Mouse (Mus musculus) midbrain, embryonic 13.5 days (tissue): ENCODE data around the gene Ace. TPM values are rescaled to one million over a fixed set of nuclear protein-coding genes. Genes with fewer than 3 reads are reported as not detected.

Experiments used
- ATAC-seq: fragments of 200-750 bp; cut with Nextera tagmentation; 2 replicates; pipeline ENCODE4 v1.8.0; 2017; ENCODE audit warnings: mild to moderate bottlenecking, moderate TSS enrichment, moderate library complexity
- H3K27ac ChIP-seq: fragments of 300-500 bp; sonication (generic); 2 replicates; pipeline ENCODE4 v1.5.1; 2015; ENCODE audit warnings: inconsistent platforms, mild to moderate bottlenecking, moderate library complexity
- H3K27me3 ChIP-seq: fragments of 300-500 bp; sonication (generic); 2 replicates; pipeline ENCODE4 v1.6.1; 2015; ENCODE audit warnings: mild to moderate bottlenecking, inconsistent platforms
- H3K36me3 ChIP-seq: fragments of 300-500 bp; sonication (generic); 2 replicates; pipeline ENCODE4 v1.6.1; 2015; ENCODE audit warnings: mild to moderate bottlenecking, inconsistent platforms
- H3K4me1 ChIP-seq: fragments of 300-500 bp; sonication (generic); replicated peaks from 2 replicates; pipeline ENCODE4 v1.6.1; 2015; ENCODE audit warnings: inconsistent platforms
- H3K4me2 ChIP-seq: fragments of 300-500 bp; sonication (generic); replicated peaks from 2 replicates; pipeline ENCODE4 v1.6.1; 2015; ENCODE audit warnings: moderate library complexity, mild to moderate bottlenecking, inconsistent platforms
- H3K4me3 ChIP-seq: fragments of 300-500 bp; sonication (generic); replicated peaks from 2 replicates; pipeline ENCODE4 v1.5.1; 2015; ENCODE audit warnings: mild to moderate bottlenecking, inconsistent platforms
- H3K9ac ChIP-seq: fragments of 300-500 bp; sonication (generic); replicated peaks from 2 replicates; pipeline ENCODE4 v1.6.1; 2015; ENCODE audit warnings: mild to moderate bottlenecking, inconsistent platforms
- H3K9me3 ChIP-seq: fragments of 300-500 bp; sonication (generic); 2 replicates; pipeline ENCODE4 v1.6.1; 2016; ENCODE audit warnings: mild to moderate bottlenecking, inconsistent platforms
- WGBS: fragments of 180-500 bp; shearing (Covaris S2); methylation state at CpG from one replicate; pipeline ENCODE4 v1.1.7; 2015; 5-methylcytosine and 5-hydroxymethylcytosine counted together
- polyA plus RNA-seq: library from polyadenylated mRNA; unstranded; fragments of >200 nt; fragmentation: Nextera tagmentation; extraction: Ambion mirVana; gene quantifications from 2 replicates; pipeline ENCODE4 v1.2.1, GENCODE M21; 2015

Ace gene
- polyA plus RNA-seq, 1 experiment from 2014 or later: 1.8 TPM

DNA sequence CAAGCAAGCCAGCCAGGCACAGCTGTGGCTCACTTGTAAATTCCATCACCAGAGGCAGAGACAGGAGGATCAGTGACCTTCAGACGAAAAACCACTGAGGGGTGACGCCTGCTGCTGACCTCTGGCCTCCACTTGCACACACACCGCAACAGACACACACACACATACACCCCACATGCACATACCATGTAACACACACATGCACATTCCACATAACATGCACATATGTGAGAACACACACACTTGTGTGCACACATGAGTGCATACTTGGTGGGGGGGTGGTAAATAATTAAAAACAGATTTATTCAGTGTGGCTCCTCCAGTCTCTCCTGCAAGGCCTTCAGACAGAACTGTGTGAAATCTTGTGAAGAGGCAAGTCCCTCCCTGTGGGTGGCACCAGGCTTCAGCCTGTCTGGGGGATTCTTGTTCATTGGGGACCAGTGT is 16.1 kb upstream of the Ace start:
- 37% methylated on average over 3 of the region's 3 CpGs for WGBS
- H3K4me2 ChIP-seq: no peak overlapping the region
- no peak for ATAC-seq
- no peak overlapping the region for H3K4me3 ChIP-seq
- no peaks in the 10 kb centered on the region for H3K36me3 ChIP-seq
- H3K4me1 ChIP-seq: no peaks in the 10 kb centered on the region
- no peaks in the 10 kb centered on the region for H3K9me3 ChIP-seq
- no peak overlapping the region for H3K9ac ChIP-seq
- no peaks in the 10 kb centered on the region for H3K27me3 ChIP-seq
- H3K27ac ChIP-seq: no peak overlapping the region

DNA sequence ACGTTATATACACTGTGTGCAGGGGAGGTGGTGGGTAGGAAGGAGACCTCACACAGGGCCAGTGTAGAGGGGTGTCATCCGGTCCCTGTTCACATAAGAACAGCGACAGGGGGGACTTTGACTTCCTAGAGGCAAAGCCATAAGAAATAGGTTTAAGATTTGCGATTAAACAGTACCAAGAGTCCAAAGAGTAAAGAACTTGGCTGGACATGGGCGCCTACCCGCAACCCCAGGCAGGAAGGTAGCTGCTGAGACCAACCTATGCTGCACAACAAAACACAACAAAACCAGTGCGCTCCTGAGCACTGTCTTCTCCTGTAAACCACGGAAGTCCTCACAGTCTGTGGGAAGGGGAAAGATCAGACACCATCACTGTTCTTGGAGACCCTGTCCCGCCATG is 15.6 kb upstream of the Ace start:
- H3K4me1 ChIP-seq: no peaks in the 10 kb centered on the region
- H3K9ac ChIP-seq: no peak overlapping the region
- WGBS: 85% methylated on average over 9 of the region's 9 CpGs
- ATAC-seq: no peak
- H3K36me3 ChIP-seq: no peaks in the 10 kb centered on the region
- no peak overlapping the region for H3K4me3 ChIP-seq
- H3K27me3 ChIP-seq: no peaks in the 10 kb centered on the region
- H3K27ac ChIP-seq: no peak overlapping the region
- H3K9me3 ChIP-seq: no peaks in the 10 kb centered on the region
- no peak overlapping the region for H3K4me2 ChIP-seq

DNA sequence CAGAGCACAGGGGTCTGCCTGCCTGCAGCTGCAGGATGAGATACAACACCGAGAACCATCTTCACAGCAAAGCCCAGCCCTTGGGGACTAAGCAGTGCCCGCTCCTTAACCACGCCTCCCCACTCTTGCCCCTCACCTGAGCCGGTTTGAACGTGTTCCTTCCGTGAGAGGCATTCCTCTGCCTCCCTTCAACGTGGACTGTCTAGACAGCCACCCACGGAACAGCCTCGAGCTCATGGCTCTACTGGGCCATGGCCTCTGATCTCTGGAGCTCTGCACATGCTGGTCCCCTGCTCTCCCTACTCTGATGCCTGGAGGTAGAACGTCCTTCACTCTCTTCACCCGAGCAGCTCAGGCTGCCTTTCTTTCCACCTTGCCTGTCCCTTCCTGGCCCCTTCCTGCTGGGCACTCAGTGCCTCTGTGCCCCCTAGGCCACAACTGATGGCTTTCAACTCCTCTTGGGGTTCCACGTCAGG is 14.8 kb upstream of the Ace start, which contains the start of gene Cyb561:
Gene Cyb561 (minus strand): TSS at position 426 of the 476 bp plus-strand sequence.
- H3K36me3 ChIP-seq: no peaks in the 10 kb centered on the region
- no peaks in the 10 kb centered on the region for H3K4me1 ChIP-seq
- no peak for ATAC-seq
- no peaks in the 10 kb centered on the region for H3K9me3 ChIP-seq
- no peak within 1 kb of the TSS for H3K4me2 ChIP-seq
- no peak within 1 kb of the TSS for H3K9ac ChIP-seq
- WGBS: 86% methylated on average over 12 of the region's 12 CpGs
- H3K27me3 ChIP-seq: no peaks in the 10 kb centered on the region
- H3K27ac ChIP-seq: no peak within 1 kb of the TSS
- no peak within 1 kb of the TSS for H3K4me3 ChIP-seq

DNA sequence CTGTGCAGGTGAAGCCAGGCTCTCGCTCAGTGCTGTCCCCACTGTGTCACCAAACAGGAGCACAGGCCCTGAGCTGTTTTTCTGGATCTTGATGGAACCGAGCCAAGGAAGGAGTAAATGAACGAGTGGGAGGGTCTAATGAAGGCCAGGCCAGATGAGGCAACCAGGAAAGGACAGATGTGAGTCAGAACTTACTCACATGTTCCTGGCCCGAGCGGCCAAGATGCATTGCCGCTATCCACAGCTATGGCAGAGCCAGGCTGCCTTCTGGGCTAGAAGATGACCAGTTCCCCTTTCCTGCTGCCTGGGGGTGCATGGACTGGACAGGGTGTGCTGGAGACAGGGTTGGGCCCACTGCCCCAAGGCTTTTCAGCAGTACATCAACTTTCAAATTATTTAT is 14.3 kb upstream of the Ace start:
- no peak overlapping the region for H3K27ac ChIP-seq
- H3K36me3 ChIP-seq: no peaks in the 10 kb centered on the region
- H3K4me1 ChIP-seq: no peaks in the 10 kb centered on the region
- no peak for ATAC-seq
- no peaks in the 10 kb centered on the region for H3K27me3 ChIP-seq
- no peaks in the 10 kb centered on the region for H3K9me3 ChIP-seq
- H3K9ac ChIP-seq: no peak overlapping the region
- 91% methylated on average over 6 of the region's 6 CpGs for WGBS
- H3K4me2 ChIP-seq: no peak overlapping the region
- no peak overlapping the region for H3K4me3 ChIP-seq

DNA sequence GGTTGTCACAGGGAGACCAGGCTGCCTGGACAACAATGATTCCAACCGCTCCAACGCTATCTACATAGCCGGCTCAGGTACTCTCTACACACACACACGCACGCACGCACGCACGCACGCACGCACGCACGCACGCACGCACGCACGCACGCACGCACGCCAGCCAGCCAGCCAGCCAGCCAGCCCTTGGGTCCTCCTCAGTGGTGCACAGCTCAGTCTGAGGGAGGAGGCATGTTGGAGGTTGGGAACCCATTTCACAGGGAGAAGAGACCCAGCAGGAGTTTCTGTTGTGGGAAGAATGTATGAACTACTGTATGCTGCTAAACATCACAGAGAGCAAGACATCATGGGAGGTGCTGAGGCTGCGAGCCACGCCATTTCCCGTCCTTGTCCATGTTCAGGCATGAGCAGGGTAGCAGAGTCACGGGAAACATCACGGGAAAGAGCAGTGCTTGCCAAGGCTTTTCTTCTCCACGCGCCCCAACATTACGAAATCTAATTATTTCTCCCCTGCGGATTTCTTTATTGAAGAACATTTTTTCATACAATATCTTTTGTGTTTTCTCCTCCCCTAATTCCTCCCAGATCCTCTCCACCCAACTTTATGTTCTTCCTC is 11.8 kb upstream of the Ace start:
- Histone ChIP-seq H3K9ac (no peak overlapping the region), H3K4me1 (no peaks in the 10 kb centered on the region), H3K27ac (no peak overlapping the region), H3K9me3 (no peaks in the 10 kb centered on the region), H3K4me3 (no peak overlapping the region), H3K36me3 (no peaks in the 10 kb centered on the region), H3K27me3 (no peaks in the 10 kb centered on the region), H3K4me2 (no peak overlapping the region)
- ATAC-seq: no peak
- 91% methylated on average over 28 of the region's 28 CpGs for WGBS

DNA sequence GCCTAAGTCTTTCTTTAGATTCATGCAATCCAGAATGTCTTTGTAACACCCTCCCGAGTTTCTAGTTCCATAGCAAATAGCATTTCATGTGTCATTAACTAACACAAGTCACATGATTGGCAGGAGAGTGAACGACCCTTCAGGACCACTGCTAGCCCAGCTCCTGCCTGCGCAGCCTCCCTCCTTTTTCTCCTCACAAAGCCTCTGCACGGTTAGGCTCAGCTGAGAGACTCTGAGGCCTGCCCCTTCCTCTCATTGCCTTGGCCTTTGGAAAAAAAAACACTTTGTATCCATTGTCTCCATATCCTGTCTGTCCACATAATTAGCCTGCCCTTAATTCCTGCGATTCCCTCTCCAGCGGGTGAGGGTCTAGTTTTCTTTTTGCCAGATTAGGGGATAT is 10.2 kb upstream of the Ace start:
- no peak for ATAC-seq
- no peak overlapping the region for H3K27ac ChIP-seq
- H3K36me3 ChIP-seq: no peaks in the 10 kb centered on the region
- no peak overlapping the region for H3K4me3 ChIP-seq
- no peaks in the 10 kb centered on the region for H3K9me3 ChIP-seq
- no peak overlapping the region for H3K4me2 ChIP-seq
- WGBS: 40% methylated on average over 6 of the region's 6 CpGs
- H3K4me1 ChIP-seq: no peaks in the 10 kb centered on the region
- H3K27me3 ChIP-seq: no peaks in the 10 kb centered on the region
- no peak overlapping the region for H3K9ac ChIP-seq

DNA sequence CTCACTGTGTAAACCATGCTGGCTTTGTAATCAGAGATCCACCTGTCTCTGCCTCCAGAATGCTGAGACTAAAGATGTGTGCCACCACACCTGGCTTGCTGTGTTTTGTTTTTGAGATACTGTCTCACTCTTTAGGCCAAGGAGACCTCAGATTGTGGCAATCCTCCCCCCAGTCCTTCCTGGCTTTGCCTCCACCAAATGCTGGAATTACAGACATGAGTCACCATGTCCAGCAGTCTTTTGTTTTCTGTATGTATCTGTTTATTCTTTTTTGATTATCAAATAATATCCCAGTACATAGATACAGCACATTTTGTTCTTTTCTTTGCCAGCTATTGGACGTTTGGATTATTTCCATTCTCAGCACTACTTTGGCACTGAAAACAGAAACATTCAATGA is 9.2 kb upstream of the Ace start:
- H3K4me1 ChIP-seq: no peaks in the 10 kb centered on the region
- H3K4me2 ChIP-seq: no peak overlapping the region
- ATAC-seq: no peak
- 68% methylated on average over 1 of the region's 1 CpGs for WGBS
- no peak overlapping the region for H3K27ac ChIP-seq
- H3K36me3 ChIP-seq: no peaks in the 10 kb centered on the region
- no peaks in the 10 kb centered on the region for H3K27me3 ChIP-seq
- H3K9me3 ChIP-seq: no peaks in the 10 kb centered on the region
- no peak overlapping the region for H3K9ac ChIP-seq
- H3K4me3 ChIP-seq: no peak overlapping the region

DNA sequence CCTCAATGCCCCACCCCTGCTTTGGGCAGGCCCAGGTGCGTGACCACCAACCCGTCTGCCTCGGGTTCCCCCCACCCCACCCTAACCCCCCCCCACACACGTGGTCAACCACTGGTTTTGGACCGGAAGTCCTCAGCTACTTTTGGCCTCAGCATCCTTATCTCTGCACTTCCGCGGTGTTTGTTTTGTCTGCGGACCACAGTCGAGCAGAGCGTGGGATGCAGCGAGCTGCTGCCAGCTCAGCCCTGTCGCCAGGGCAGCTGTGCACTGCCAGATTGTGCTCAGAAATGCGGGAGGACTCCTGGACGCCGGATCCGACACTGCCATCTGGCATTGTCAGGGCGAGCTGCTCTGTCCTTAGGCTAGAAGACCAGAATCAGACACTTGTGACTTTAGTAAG is 8.4 kb upstream of the Ace start:
- Histone ChIP-seq H3K27ac (no peak overlapping the region), H3K9ac (no peak overlapping the region; the same call in 1 of the 2 replicates), H3K4me2 (no peak overlapping the region), H3K9me3 (no peaks in the 10 kb centered on the region), H3K36me3 (no peaks in the 10 kb centered on the region), H3K27me3 (no peaks in the 10 kb centered on the region), H3K4me3 (no peak overlapping the region), H3K4me1 (no peaks in the 10 kb centered on the region)
- no peak for ATAC-seq
- 58% methylated on average over 17 of the region's 17 CpGs for WGBS

DNA sequence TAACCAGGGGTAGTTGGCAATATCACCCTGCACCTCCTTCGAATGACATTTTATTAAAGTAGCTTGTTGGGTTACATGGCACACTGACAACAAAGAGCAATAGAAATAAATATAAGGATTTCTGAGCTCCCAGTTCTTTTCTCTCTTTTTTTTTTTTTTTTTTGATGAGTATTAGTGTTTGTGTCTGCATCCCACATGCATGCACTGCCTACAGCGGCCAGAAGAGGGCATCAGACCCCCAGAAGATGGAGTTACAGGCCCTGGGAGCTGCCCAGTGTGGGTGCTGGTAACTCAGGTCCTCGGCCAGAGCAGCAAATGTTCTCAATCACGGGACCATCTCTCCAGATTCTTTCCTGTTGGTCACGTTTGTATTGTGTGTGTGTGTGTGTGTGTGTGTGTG is 3.1 kb upstream of the Ace start:
- no peaks in the 10 kb centered on the region for H3K9me3 ChIP-seq
- ATAC-seq: no peak
- H3K27ac ChIP-seq: no peak overlapping the region
- no peak overlapping the region for H3K4me2 ChIP-seq
- H3K27me3 ChIP-seq: peaks cover 37% of the 10 kb centered on the region
- WGBS: 74% methylated on average over 5 of the region's 5 CpGs
- H3K4me3 ChIP-seq: no peak overlapping the region
- peaks cover 16% of the 10 kb centered on the region for H3K4me1 ChIP-seq
- no peaks in the 10 kb centered on the region for H3K36me3 ChIP-seq
- no peak overlapping the region for H3K9ac ChIP-seq

DNA sequence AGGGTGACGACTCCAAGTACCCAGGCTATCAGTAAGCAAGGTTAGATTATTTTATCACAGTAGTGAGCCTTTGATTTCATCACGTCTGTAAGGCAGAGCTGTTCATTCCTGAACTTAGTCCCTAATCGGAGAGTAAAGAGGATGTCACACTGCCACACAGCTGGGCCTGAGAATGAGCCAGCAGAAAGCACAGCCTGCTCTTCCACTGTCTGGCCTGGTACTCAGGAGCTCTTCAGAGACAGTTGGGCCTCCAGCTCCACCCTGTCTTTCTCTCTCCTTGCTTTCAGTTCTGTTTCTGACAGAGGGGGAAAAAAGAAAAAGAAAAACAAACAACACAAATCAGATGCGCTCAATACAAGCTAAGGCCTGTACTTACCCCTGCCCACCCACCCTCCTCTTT is 1.5 kb upstream of the Ace start:
- Histone ChIP-seq H3K36me3 (no peaks in the 10 kb centered on the region), H3K27me3 (peaks cover 50% of the 10 kb centered on the region), H3K4me3 (no peak overlapping the region), H3K4me2 (no peak overlapping the region), H3K4me1 (peaks cover 16% of the 10 kb centered on the region), H3K9ac (no peak overlapping the region), H3K9me3 (no peaks in the 10 kb centered on the region), H3K27ac (no peak overlapping the region)
- 73% methylated on average over 4 of the region's 4 CpGs for WGBS
- ATAC-seq: no peak

DNA sequence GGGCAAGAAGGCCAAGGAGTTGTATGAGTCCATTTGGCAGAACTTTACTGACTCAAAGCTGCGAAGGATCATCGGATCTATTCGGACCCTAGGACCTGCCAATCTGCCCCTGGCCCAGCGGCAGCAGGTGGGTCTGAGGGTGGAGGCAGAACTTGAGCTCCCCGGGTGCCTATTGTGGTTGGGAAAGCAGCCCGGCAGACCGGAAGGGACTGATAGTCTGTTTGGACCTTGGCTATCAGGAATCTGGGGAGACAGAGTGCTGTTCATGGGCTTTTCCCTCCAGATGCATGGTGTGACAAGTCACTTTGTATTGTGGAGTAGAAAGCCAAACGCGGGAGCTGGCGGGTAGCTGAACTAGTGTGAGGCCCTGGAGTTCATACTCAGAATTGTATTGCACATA is 1.2 kb downstream of the Ace start:
- H3K9ac ChIP-seq: peak overlapping the region; percentile 63
- no peaks in the 10 kb centered on the region for H3K36me3 ChIP-seq
- no peak overlapping the region for H3K4me3 ChIP-seq
- H3K4me2 ChIP-seq: peak overlapping the region; percentile 88
- no peak overlapping the region for H3K27ac ChIP-seq
- WGBS: 47% methylated on average over 10 of the region's 10 CpGs
- peaks cover 16% of the 10 kb centered on the region for H3K4me1 ChIP-seq
- ATAC-seq: no peak
- no peaks in the 10 kb centered on the region for H3K9me3 ChIP-seq
- H3K27me3 ChIP-seq: peaks cover 50% of the 10 kb centered on the region

DNA sequence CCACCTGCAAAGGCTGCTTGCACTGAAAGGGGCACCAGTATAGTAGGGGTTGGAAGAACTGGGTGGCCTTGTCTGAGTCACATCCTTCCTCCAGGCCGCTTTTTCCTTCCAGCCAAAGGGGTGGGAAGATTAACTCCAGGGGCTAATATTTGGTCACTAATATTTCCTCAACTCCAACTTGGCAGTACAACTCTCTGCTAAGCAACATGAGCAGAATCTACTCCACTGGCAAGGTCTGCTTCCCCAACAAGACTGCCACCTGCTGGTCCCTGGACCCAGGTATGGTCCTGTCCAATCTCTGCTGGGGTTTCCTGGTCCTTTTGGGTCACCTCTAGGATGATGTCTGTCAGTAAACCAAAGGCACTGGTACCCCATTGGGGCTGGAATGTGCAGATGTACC is 1.8 kb downstream of the Ace start:
- Histone ChIP-seq H3K36me3 (no peaks in the 10 kb centered on the region), H3K9ac (no peak overlapping the region), H3K4me3 (no peak overlapping the region), H3K4me2 (no peak overlapping the region), H3K9me3 (no peaks in the 10 kb centered on the region), H3K4me1 (peaks cover 16% of the 10 kb centered on the region), H3K27ac (no peak overlapping the region), H3K27me3 (peaks cover 50% of the 10 kb centered on the region)
- ATAC-seq: no peak
- WGBS: 42% methylated on average over 1 of the region's 1 CpGs

DNA sequence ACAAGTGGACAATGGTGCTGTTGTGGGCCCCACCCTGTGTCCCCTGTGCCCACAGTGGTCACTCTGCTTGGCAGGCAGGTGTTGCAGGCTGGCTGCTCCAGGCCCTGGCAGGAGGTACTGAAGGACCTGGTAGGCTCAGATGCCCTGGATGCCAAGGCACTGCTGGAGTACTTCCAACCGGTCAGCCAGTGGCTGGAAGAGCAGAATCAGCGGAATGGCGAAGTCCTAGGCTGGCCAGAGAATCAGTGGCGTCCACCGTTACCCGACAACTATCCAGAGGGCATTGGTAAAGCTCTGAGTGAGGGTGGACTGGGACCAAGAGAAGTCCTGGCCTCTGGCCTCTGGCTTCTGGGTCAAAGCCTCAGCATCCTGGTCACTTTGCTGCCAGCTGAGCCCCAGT is 6.8 kb downstream of the Ace start:
- Histone ChIP-seq H3K4me1 (no peaks in the 10 kb centered on the region), H3K4me2 (no peak overlapping the region), H3K27me3 (peaks cover 14% of the 10 kb centered on the region), H3K4me3 (no peak overlapping the region), H3K9ac (no peak overlapping the region), H3K9me3 (no peaks in the 10 kb centered on the region), H3K36me3 (no peaks in the 10 kb centered on the region), H3K27ac (no peak overlapping the region)
- WGBS: 97% methylated on average over 6 of the region's 6 CpGs
- ATAC-seq: no peak
